Comparison of ENCODE assay signal across 15 mouse cellular contexts in the genomic region with DNA sequence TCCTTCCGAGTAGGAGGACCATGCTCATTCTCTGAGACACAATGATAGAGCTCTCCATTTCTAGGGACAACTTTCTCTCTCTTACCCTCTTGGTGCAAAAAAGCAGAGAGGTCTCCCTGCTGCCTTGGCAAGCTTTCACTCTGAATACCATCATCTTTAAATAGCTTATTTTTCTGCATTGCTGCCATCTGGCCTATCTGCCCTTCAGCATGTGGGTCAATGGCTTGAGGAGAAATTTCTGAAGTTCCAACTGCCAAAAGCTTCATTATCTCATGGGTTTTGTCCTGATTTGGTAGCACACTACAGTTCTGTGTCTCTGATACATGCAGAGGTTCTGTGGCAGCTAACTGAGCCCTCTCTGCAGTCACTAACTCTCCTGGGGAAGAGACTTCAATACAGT.
"Had no signal": no experiment of that assay in that cellular context is flagged by ENCODE, and none has a peak within 500 bp of the region (broad histone marks: within the 10 kb centered on the region; RNA-seq: fewer than 3 reads in every experiment).

No protein-coding gene starts in this region.

- ATAC-seq: lung, postnatal 0 days had no signal

- H3K9me3 ChIP-seq: limb, embryonic 10.5 days; liver, embryonic 15.5 days; midbrain, embryonic 10.5 days; neural tube, embryonic 12.5 days had no signal

- H3K9ac ChIP-seq: liver, embryonic 15.5 days; neural tube, embryonic 12.5 days had no signal

- H3K27ac ChIP-seq: left cerebral cortex, adult 2 months; limb, embryonic 10.5 days; liver, embryonic 15.5 days; midbrain, embryonic 10.5 days; neural tube, embryonic 12.5 days had no signal

- H3K4me3 ChIP-seq: left cerebral cortex, adult 2 months; limb, embryonic 10.5 days; liver, embryonic 15.5 days; midbrain, embryonic 10.5 days; neural tube, embryonic 12.5 days had no signal

- H3K27me3 ChIP-seq: liver, embryonic 15.5 days; neural tube, embryonic 12.5 days had no signal

- H3K4me2 ChIP-seq: liver, embryonic 11.5 days; liver, embryonic 15.5 days; neural tube, embryonic 12.5 days had no signal

- H3K4me1 ChIP-seq: limb, embryonic 10.5 days; liver, embryonic 15.5 days; midbrain, embryonic 10.5 days; neural tube, embryonic 12.5 days had no signal

- H3K36me3 ChIP-seq: liver, embryonic 15.5 days had no signal

- DNase-seq: kidney, postnatal 25 days; lung, adult 2 months; lung, postnatal 36 days; midbrain, embryonic 14.5 days; right cerebral cortex, postnatal 4 days; spleen, adult 18-20 months; thymus, adult 2 months; thymus, postnatal 25 days had no signal
